Mouse (Mus musculus) forebrain, embryonic 15.5 days (tissue): ENCODE data around the gene Tex19.2. TPM values are rescaled to one million over a fixed set of nuclear protein-coding genes. Genes with fewer than 3 reads are reported as not detected.

Experiments used
- ATAC-seq: fragments of 200-750 bp; cut with Nextera tagmentation; replicated peaks from 2 replicates; pipeline ENCODE4 v1.8.0; 2017; ENCODE audit warnings: mild to moderate bottlenecking, moderate TSS enrichment, moderate library complexity
- H3K27ac ChIP-seq: fragments of 300-500 bp; sonication (generic); replicated peaks from 2 replicates; pipeline ENCODE4 v1.5.1; 2015; ENCODE audit warnings: mild to moderate bottlenecking, inconsistent platforms
- H3K27me3 ChIP-seq: fragments of 300-500 bp; sonication (generic); 2 replicates; pipeline ENCODE4 v1.6.1; 2015; ENCODE audit warnings: inconsistent platforms
- H3K36me3 ChIP-seq: fragments of 300-500 bp; sonication (generic); 2 replicates; pipeline ENCODE4 v1.6.1; 2015; ENCODE audit warnings: mild to moderate bottlenecking, inconsistent platforms
- H3K4me1 ChIP-seq: fragments of 300-500 bp; sonication (generic); 2 replicates; pipeline ENCODE4 v1.6.1; 2015; ENCODE audit warnings: inconsistent platforms
- H3K4me2 ChIP-seq: fragments of 300-500 bp; sonication (generic); replicated peaks from 2 replicates; pipeline ENCODE4 v1.6.1; 2015; ENCODE audit warnings: mild to moderate bottlenecking, inconsistent platforms
- H3K4me3 ChIP-seq: fragments of 300-500 bp; sonication (generic); 2 replicates; pipeline ENCODE4 v1.5.1; 2015; ENCODE audit warnings: mild to moderate bottlenecking, inconsistent platforms
- H3K9ac ChIP-seq: fragments of 300-500 bp; sonication (generic); replicated peaks from 2 replicates; pipeline ENCODE4 v1.6.1; 2015; ENCODE audit warnings: mild to moderate bottlenecking, inconsistent platforms
- H3K9me3 ChIP-seq: fragments of 300-500 bp; sonication (generic); 2 replicates; pipeline ENCODE4 v1.6.1; 2016; ENCODE audit warnings: inconsistent platforms
- WGBS: fragments of 180-500 bp; shearing (Covaris S2); methylation state at CpG from one replicate; pipeline ENCODE4 v1.1.7; 2015; ENCODE audit warnings: mixed read lengths; 5-methylcytosine and 5-hydroxymethylcytosine counted together
- polyA plus RNA-seq: library from polyadenylated mRNA; unstranded; fragments of >200 nt; fragmentation: Nextera tagmentation; extraction: Ambion mirVana; gene quantifications from 2 replicates; pipeline ENCODE4 v1.2.1, GENCODE M21; 2015

Gene Tex19.2
- not detected in 2 replicates for polyA plus RNA-seq

DNA sequence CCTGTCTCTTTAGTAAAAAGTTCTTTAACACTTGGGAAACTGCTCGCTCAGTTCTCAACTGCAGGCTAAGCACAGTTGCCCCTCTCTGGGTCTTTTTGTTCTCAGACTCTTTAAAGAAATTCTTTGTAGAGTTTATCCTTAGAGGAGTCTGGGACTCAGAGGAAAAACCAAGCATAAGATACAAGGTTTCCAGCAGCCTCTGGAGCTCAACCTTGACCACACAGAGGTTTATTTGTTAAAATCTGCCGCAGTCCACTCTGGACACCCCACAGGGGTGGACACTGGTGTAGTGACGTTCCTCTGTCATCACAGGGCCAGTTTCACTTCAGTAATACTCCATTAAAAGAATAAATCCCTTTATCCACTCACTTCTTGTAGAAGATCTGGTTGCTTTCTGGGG lies at the start of gene Tex19.2:
Gene Tex19.2 (minus strand): TSS at position 101 of the 400 bp plus-strand sequence.
- Histone ChIP-seq H3K27ac (no peak within 1 kb of the TSS), H3K9me3 (no peaks in the 10 kb centered on the region), H3K27me3 (no peaks in the 10 kb centered on the region), H3K4me1 (no peaks in the 10 kb centered on the region), H3K36me3 (no peaks in the 10 kb centered on the region), H3K9ac (no peak within 1 kb of the TSS), H3K4me2 (no peak within 1 kb of the TSS), H3K4me3 (no peak within 1 kb of the TSS)
- 41% methylated on average over 3 of the region's 3 CpGs for WGBS
- ATAC-seq, result no peak

DNA sequence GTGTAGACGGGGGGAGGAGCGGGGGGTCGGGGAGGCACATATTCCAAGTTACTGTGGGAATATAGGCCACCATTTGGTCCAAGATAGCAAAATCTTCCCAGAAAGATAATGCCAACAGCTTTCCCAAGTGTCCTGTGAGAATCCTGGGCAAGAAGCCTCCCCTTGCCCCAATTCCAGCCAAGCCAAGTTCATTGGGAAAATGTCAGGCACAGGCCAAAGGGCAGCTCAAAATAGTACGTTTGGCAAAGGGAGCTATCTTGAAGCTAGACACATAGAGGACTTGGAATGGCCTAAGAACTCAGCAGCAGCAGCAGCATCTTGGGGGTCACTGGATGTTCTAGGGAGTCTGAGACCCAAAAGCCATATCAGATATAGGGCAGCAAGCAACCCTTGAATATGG lies 45.3 kb upstream of the Tex19.2 start:
- no peaks in the 10 kb centered on the region for H3K27me3 ChIP-seq
- no peaks in the 10 kb centered on the region for H3K4me1 ChIP-seq
- H3K4me2 ChIP-seq, result no peak overlapping the region
- no peak overlapping the region for H3K4me3 ChIP-seq
- ATAC-seq, result no peak
- no peak overlapping the region for H3K9ac ChIP-seq
- no peak overlapping the region for H3K27ac ChIP-seq
- WGBS, result 89% methylated on average over 4 of the region's 4 CpGs
- no peaks in the 10 kb centered on the region for H3K36me3 ChIP-seq
- no peaks in the 10 kb centered on the region for H3K9me3 ChIP-seq

GRCm38 (mm10) chr11:121160636-121161346 lies 42.3 kb upstream of the Tex19.2 start:
- Histone ChIP-seq H3K9ac (no peak overlapping the region), H3K36me3 (no peaks in the 10 kb centered on the region), H3K27me3 (peaks cover 21% of the 10 kb centered on the region), H3K4me3 (no peak overlapping the region), H3K9me3 (no peaks in the 10 kb centered on the region), H3K4me1 (peaks cover 7% of the 10 kb centered on the region), H3K27ac (no peak overlapping the region), H3K4me2 (no peak overlapping the region)
- ATAC-seq, result no peak
- WGBS, result 93% methylated on average over 26 of the region's 26 CpGs

DNA sequence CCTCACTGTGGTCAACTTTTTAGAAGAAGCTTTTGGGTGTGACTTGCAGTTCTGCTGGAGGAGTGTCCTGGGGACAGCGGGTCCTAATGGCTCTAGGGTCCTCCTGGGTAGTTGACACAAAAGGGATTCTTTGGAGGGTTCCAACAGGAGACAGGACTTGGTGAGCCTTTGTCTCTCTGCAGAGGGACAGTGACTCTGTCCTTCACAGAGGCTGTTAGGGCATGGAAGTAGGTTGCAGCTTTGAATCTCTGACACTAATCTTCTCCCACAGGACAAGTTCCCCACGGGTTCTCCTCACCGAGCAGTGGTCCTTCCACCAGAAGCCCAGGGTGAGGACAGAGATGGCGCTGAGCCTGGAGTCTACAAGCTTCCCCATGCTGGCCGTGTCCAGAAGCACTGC lies 41.5 kb upstream of the Tex19.2 start, which contains the start of gene Uts2r:
Gene Uts2r (plus strand): TSS at position 301 of the 400 bp plus-strand sequence.
- no peak within 1 kb of the TSS for H3K4me3 ChIP-seq
- H3K4me1 ChIP-seq, result peaks cover 7% of the 10 kb centered on the region
- H3K27me3 ChIP-seq, result peaks cover 29% of the 10 kb centered on the region
- H3K9me3 ChIP-seq, result no peaks in the 10 kb centered on the region
- no peak within 1 kb of the TSS for H3K27ac ChIP-seq
- H3K9ac ChIP-seq, result no peak within 1 kb of the TSS
- H3K36me3 ChIP-seq, result no peaks in the 10 kb centered on the region
- no peak within 1 kb of the TSS for H3K4me2 ChIP-seq
- no peak for ATAC-seq
- WGBS, result 90% methylated on average over 5 of the region's 5 CpGs

DNA sequence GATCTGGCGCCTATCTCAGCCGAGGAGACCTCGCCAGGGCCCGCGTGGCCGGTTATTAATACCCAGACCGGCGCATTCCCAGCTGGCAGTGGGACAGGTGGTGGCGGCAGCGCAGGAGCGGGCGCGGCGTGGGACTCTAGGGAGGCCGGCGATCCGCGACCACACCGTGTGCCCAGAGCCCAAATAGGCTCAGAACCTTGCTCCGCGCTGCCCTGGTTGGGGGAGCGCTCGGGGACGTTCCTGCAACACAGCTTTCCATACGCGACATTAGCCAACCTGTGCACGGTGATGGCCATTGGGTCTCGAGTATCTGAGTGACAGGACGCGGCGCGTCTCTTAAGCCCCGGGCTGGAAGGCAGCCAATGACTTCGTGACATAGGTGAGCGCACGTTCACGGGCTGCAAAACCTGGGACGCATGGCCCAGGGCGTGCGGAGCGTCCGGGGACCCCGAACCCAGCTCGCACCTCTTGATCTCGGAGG lies 38.0 kb upstream of the Tex19.2 start:
- Histone ChIP-seq H3K9me3 (no peaks in the 10 kb centered on the region), H3K4me2 (peak overlapping the region; percentile 59), H3K9ac (peak overlapping the region; percentile 27; the same call in 1 of the 2 replicates), H3K4me1 (peaks cover 7% of the 10 kb centered on the region), H3K4me3 (peak overlapping the region; percentile 36), H3K36me3 (no peaks in the 10 kb centered on the region), H3K27ac (no peak overlapping the region), H3K27me3 (peaks cover 30% of the 10 kb centered on the region)
- under 1% methylated on average over 45 of the region's 45 CpGs for WGBS
- no peak for ATAC-seq

DNA sequence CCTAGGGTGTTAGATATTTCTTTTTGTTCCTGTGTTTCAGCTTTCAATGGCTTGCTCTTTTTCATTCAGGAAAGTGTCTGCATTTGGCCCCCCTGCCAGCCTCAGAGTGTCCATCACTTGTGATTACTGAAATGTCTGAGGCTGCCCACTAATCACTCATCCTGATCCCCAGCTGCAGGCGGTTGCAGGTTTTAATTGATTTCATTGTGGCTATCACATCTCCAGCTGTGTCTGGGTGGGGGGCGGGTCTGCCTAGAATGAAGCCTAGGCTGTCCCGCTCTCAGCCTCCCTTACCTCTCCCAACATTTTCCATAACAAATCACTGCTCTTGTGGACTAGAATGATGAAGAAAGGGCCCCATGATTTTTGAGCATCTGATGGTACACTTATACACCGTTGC lies 35.7 kb upstream of the Tex19.2 start:
- Histone ChIP-seq H3K36me3 (no peaks in the 10 kb centered on the region), H3K27me3 (peaks cover 30% of the 10 kb centered on the region), H3K4me3 (no peak overlapping the region), H3K27ac (no peak overlapping the region), H3K9ac (no peak overlapping the region), H3K4me1 (peaks cover 7% of the 10 kb centered on the region), H3K9me3 (no peaks in the 10 kb centered on the region), H3K4me2 (no peak overlapping the region)
- 13% methylated on average over 4 of the region's 4 CpGs for WGBS
- no peak for ATAC-seq

- H3K27ac ChIP-seq, result no peak overlapping the region
- H3K4me1 ChIP-seq, result no peaks in the 10 kb centered on the region
- no peak overlapping the region for H3K9ac ChIP-seq
- no peaks in the 10 kb centered on the region for H3K36me3 ChIP-seq
- H3K4me2 ChIP-seq, result no peak overlapping the region
- no peak for ATAC-seq
- WGBS, result 89% methylated on average over 3 of the region's 3 CpGs
- no peaks in the 10 kb centered on the region for H3K9me3 ChIP-seq
- no peaks in the 10 kb centered on the region for H3K27me3 ChIP-seq
- H3K4me3 ChIP-seq, result no peak overlapping the region
Measured at GRCm38 (mm10) chr11:121148193-121148592, 29.7 kb upstream of the Tex19.2 start.

GRCm38 (mm10) chr11:121145865-121146264 lies 27.4 kb upstream of the Tex19.2 start, which contains the start of gene Tex19.1:
Tex19.1 (plus strand) TSS chr11:121146143.
- 89% methylated on average over 22 of the region's 22 CpGs for WGBS
- Histone ChIP-seq H3K9ac (no peak within 1 kb of the TSS), H3K27ac (no peak within 1 kb of the TSS), H3K4me2 (no peak within 1 kb of the TSS), H3K9me3 (no peaks in the 10 kb centered on the region), H3K27me3 (no peaks in the 10 kb centered on the region), H3K4me3 (no peak within 1 kb of the TSS), H3K4me1 (no peaks in the 10 kb centered on the region), H3K36me3 (no peaks in the 10 kb centered on the region)
- no peak for ATAC-seq

DNA sequence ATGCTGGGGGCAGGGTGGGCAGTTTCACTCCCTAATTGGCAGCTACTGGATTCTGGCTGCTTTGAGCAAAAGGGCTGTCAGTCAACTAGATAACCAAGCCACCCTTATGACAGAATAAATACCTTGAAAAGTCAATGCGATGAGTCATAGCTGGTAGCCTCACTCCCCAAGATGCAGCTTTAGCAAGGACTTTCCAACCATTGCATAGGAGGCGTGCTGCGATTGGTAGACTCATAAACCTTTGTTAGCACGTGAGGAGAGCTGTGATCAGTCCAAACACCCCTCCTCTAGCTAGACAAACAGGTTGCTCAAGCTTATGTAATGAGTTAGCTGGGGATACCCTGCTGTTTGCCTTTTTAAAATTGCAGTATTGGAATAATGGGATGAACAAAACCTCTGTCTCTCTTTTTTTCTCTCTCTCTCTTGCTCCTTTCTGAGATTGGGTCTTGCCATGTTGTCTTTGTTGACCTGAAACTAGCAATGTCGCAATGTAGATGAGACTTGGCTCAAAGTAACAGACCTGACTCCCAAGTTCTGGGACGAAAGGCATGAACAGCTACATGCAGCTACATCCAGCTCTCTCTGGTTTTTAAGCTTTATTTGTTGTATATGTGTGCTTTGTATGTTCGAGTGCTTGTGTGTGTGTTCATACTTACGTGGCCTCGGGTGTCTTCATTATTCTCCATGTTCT lies 25.0 kb upstream of the Tex19.2 start:
- no peaks in the 10 kb centered on the region for H3K36me3 ChIP-seq
- H3K9ac ChIP-seq, result no peak overlapping the region
- H3K27me3 ChIP-seq, result no peaks in the 10 kb centered on the region
- no peak overlapping the region for H3K4me2 ChIP-seq
- no peak for ATAC-seq
- no peak overlapping the region for H3K27ac ChIP-seq
- no peak overlapping the region for H3K4me3 ChIP-seq
- H3K4me1 ChIP-seq, result no peaks in the 10 kb centered on the region
- 74% methylated on average over 9 of the region's 9 CpGs for WGBS
- H3K9me3 ChIP-seq, result no peaks in the 10 kb centered on the region

GRCm38 (mm10) chr11:121138732-121139131 lies 20.3 kb upstream of the Tex19.2 start:
- Histone ChIP-seq H3K9ac (no peak overlapping the region), H3K27me3 (no peaks in the 10 kb centered on the region), H3K36me3 (no peaks in the 10 kb centered on the region), H3K9me3 (no peaks in the 10 kb centered on the region), H3K4me1 (no peaks in the 10 kb centered on the region), H3K4me2 (no peak overlapping the region), H3K4me3 (no peak overlapping the region), H3K27ac (no peak overlapping the region)
- no peak for ATAC-seq
- 39% methylated on average over 6 of the region's 6 CpGs for WGBS

DNA sequence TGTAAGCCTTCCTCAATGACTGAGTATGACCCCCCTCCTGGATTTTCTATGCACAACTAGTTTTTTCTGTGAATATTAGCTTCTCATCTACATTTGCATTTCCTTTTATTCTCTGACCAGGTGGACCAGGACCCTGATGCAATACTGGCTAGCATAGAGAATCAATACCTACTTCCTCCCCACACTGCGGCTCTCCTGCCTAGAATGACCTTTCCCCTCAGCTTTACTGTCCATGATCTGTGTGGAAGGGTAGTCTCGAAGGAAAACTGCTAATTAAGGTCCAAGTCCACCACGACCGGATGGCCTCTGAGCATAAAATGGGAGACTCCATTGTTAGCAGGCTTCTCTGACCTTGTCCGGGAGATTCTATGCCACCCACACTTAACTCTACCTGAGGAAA lies 19.2 kb upstream of the Tex19.2 start:
- Histone ChIP-seq H3K4me3 (no peak overlapping the region), H3K36me3 (no peaks in the 10 kb centered on the region), H3K9ac (no peak overlapping the region), H3K27me3 (no peaks in the 10 kb centered on the region), H3K9me3 (no peaks in the 10 kb centered on the region), H3K27ac (no peak overlapping the region), H3K4me2 (no peak overlapping the region), H3K4me1 (no peaks in the 10 kb centered on the region)
- 90% methylated on average over 5 of the region's 5 CpGs for WGBS
- no peak for ATAC-seq

GRCm38 (mm10) chr11:121134600-121134999 lies 16.1 kb upstream of the Tex19.2 start:
- Histone ChIP-seq H3K27ac (no peak overlapping the region), H3K27me3 (no peaks in the 10 kb centered on the region)
- WGBS, result 83% methylated on average over 1 of the region's 1 CpGs

More at GRCm38 (mm10) chr11:121134600-121134999, 16.1 kb upstream of the Tex19.2 start:
- H3K4me1 ChIP-seq, result no peaks in the 10 kb centered on the region
- no peak overlapping the region for H3K4me2 ChIP-seq
- H3K9ac ChIP-seq, result no peak overlapping the region
- no peaks in the 10 kb centered on the region for H3K36me3 ChIP-seq
- H3K4me3 ChIP-seq, result no peak overlapping the region
- ATAC-seq, result no peak
- no peaks in the 10 kb centered on the region for H3K9me3 ChIP-seq
